10 mouse cellular contexts compared by ENCODE assay signal in the genomic region with DNA sequence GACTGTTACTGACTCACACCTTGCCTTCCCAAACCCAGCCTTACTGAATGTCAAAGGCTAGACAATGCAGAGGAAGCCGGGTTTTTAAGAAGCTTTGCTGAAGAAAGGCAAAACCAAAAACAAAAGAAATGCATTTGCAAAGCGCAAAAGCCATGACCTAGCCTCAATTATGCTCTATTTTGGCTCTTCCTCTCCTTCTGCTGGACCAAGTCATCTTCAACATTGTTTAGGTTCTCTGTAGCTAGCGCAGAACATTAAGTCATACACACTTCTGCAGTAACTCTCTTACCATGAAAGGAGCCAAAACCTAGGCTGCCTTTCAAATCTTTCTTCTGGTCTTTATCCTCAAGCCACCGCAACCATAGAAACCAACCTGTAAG. TPM values are rescaled to one million over a fixed set of nuclear protein-coding genes. Genes with fewer than 3 reads are reported as not detected.
DNase-seq lines count a peak whose midpoint lies in the region; ATAC-seq and TF ChIP-seq lines count a peak whose summit lies in the region.
"Had no signal": no experiment of that assay in that cellular context is flagged by ENCODE, and none has a peak within 500 bp of the region (broad histone marks: within the 10 kb centered on the region; RNA-seq: fewer than 3 reads in every experiment).

No protein-coding gene starts in this region.

- no peaks in the 10 kb centered on the region for H3K36me3 ChIP-seq in kidney, embryonic 15.5 days
- H3K36me3 ChIP-seq in hindbrain, embryonic 13.5 days = no peaks in the 10 kb centered on the region
- no peaks in the 10 kb centered on the region for H3K36me3 ChIP-seq in midbrain, embryonic 15.5 days (replicated peaks)
- no peaks in the 10 kb centered on the region for H3K36me3 ChIP-seq in thymus, adult 2 months (ENCODE audit: control insufficient read depth, insufficient read depth, low read length)

- H3K4me3 ChIP-seq in kidney, embryonic 15.5 days (replicated peaks) = peak overlapping the region; percentile 95
- H3K4me3 ChIP-seq in cortical plate, adult 2 months (ENCODE audit: insufficient read depth, low read length) = peak overlapping the region; percentile 70
- peak overlapping the region; percentile 98 for H3K4me3 ChIP-seq in hindbrain, embryonic 13.5 days
- H3K4me3 ChIP-seq in midbrain, embryonic 15.5 days = peak overlapping the region; percentile 99
- no peak overlapping the region for H3K4me3 ChIP-seq in thymus, adult 2 months (ENCODE audit: control insufficient read depth, insufficient read depth, low read length)

- H3K4me1 ChIP-seq in kidney, embryonic 15.5 days = peaks cover 16% of the 10 kb centered on the region
- H3K4me1 ChIP-seq in cortical plate, adult 2 months (ENCODE audit: control insufficient read depth, insufficient read depth, low read length) = no peaks in the 10 kb centered on the region; the same call in 1 of the 2 replicates
- H3K4me1 ChIP-seq in hindbrain, embryonic 13.5 days (replicated peaks) = peaks cover 14% of the 10 kb centered on the region
- H3K4me1 ChIP-seq in midbrain, embryonic 15.5 days = peaks cover 18% of the 10 kb centered on the region
- H3K4me1 ChIP-seq in thymus, adult 2 months (replicated peaks; ENCODE audit: control insufficient read depth, insufficient read depth, low read length) = 0 out of 2 replicates have a peak, but pooled peaks cover 4% of the 10 kb centered on the region

- no peak overlapping the region for H3K27ac ChIP-seq in kidney, embryonic 15.5 days
- H3K27ac ChIP-seq in cortical plate, adult 2 months (ENCODE audit: insufficient read depth, low read length) = peak overlapping the region; percentile 81; the same call in 1 of the 2 replicates
- peak overlapping the region; percentile 99 for H3K27ac ChIP-seq in hindbrain, embryonic 13.5 days
- H3K27ac ChIP-seq in midbrain, embryonic 15.5 days = peak overlapping the region; percentile 100
- no peak overlapping the region for H3K27ac ChIP-seq in thymus, adult 2 months (ENCODE audit: control insufficient read depth, insufficient read depth, low read length)

- H3K9me3 ChIP-seq in kidney, embryonic 15.5 days (replicated peaks) = no peaks in the 10 kb centered on the region
- no peaks in the 10 kb centered on the region for H3K9me3 ChIP-seq in hindbrain, embryonic 13.5 days
- H3K9me3 ChIP-seq in midbrain, embryonic 15.5 days = no peaks in the 10 kb centered on the region

- intact Hi-C loops in gastrocnemius, postnatal 14 days (cut with DNase I; ENCODE audit: low total_unique reads) = no loop called here

- 12% methylated on average over 4 of the region's 4 CpGs for WGBS in kidney, embryonic 15.5 days
- WGBS in hindbrain, embryonic 13.5 days = 2% methylated on average over 4 of the region's 4 CpGs
- WGBS in midbrain, embryonic 15.5 days = under 1% methylated on average over 4 of the region's 4 CpGs
- WGBS in thymus, adult 2 months = 32% methylated on average over 4 of the region's 4 CpGs

- peaks cover 14% of the 10 kb centered on the region; the same call in 1 of the 2 replicates for H3K27me3 ChIP-seq in kidney, embryonic 15.5 days
- H3K27me3 ChIP-seq in hindbrain, embryonic 13.5 days = no peaks in the 10 kb centered on the region
- no peaks in the 10 kb centered on the region for H3K27me3 ChIP-seq in midbrain, embryonic 15.5 days (replicated peaks)
- H3K27me3 ChIP-seq in thymus, adult 2 months (ENCODE audit: control insufficient read depth, insufficient read depth, low read length) = peaks cover 6% of the 10 kb centered on the region; the same call in 1 of the 2 replicates
- H3K27me3 ChIP-seq: Patski had no signal

- peak overlapping the region; percentile 97 for H3K4me2 ChIP-seq in kidney, embryonic 15.5 days
- peak overlapping the region; percentile 66 for H3K4me2 ChIP-seq in hindbrain, embryonic 13.5 days
- peak overlapping the region; percentile 81 for H3K4me2 ChIP-seq in midbrain, embryonic 15.5 days

- no peak for ATAC-seq in kidney, embryonic 15.5 days (replicated peaks; ENCODE audit: low FRiP score)
- ATAC-seq in hindbrain, embryonic 13.5 days (ENCODE audit: low FRiP score) = no peak
- ATAC-seq in midbrain, embryonic 15.5 days (replicated peaks) = no peak

- TF ChIP-seq POLR2A in cortical plate, adult 2 months (IDR thresholded peaks at IDR 0.05; ENCODE audit: extremely low read depth, insufficient read depth, low read length) = no peak
- TF ChIP-seq POLR2A in thymus, adult 2 months (IDR thresholded peaks at IDR 0.05; ENCODE audit: control insufficient read depth, extremely low read depth, insufficient read depth, low read length, poor library complexity) = no peak

- peak overlapping the region; percentile 85 for H3K9ac ChIP-seq in kidney, embryonic 15.5 days
- H3K9ac ChIP-seq in hindbrain, embryonic 13.5 days = peak overlapping the region; percentile 99
- H3K9ac ChIP-seq in midbrain, embryonic 15.5 days = peak overlapping the region; percentile 100

- DNase-seq in kidney, postnatal 25 days = no peak
- DNase-seq in B cell, adult 2 months = no peak
- no peak for DNase-seq in gastrocnemius, postnatal 14 days
- no peak for DNase-seq in thymus, adult 2 months
- DNase-seq: spleen, adult 18-20 months had no signal

- TF ChIP-seq CTCF in cortical plate, adult 2 months (IDR thresholded peaks at IDR 0.05; ENCODE audit: extremely low read depth, insufficient read depth, low read length) = no peak
- TF ChIP-seq CTCF in thymus, adult 2 months (IDR thresholded peaks at IDR 0.05; ENCODE audit: borderline replicate concordance, control insufficient read depth, extremely low read depth, insufficient read depth, low read length, poor library complexity) = no peak

RNA-seq across cellular contexts. Expression of a gene that starts 1.5 kb away (rescaled TPM):
- 7.0 and 8.1 TPM in 2 replicates for polyA plus RNA-seq in kidney, embryonic 15.5 days (2015; fragmentation: Nextera tagmentation; extraction: Ambion mirVana)
- polyA plus RNA-seq in cortical plate, adult 2 months (2012; rRNA removed) = 115 and 123 TPM in 2 replicates
- 55.9 and 56.9 TPM in 2 replicates for polyA plus RNA-seq in hindbrain, embryonic 13.5 days (2015; fragmentation: Nextera tagmentation; extraction: Ambion mirVana)
- 61.0 and 62.3 TPM in 2 replicates for polyA plus RNA-seq in midbrain, embryonic 15.5 days (2015; fragmentation: Nextera tagmentation; extraction: Ambion mirVana)
- 1 to 10 TPM; 8.0 to 8.5 TPM for total RNA-seq in gastrocnemius, postnatal 14 days (2021)
- polyA plus RNA-seq in thymus, adult 2 months (2012; rRNA removed) = 1.1 and 1.8 TPM in 2 replicates

Comparison
In these comparisons a context has a peak if more than half of its experiments do, and no peak if none do; other contexts are left out.
1. H3K27ac ChIP-seq: peak in cortical plate, adult 2 months (single experiment), hindbrain, embryonic 13.5 days (single experiment) and midbrain, embryonic 15.5 days (single experiment); none in kidney, embryonic 15.5 days (single experiment) and thymus, adult 2 months (single experiment).
2. Peak in every context shown above with its lines, with median percentiles within 50 percentile points of each other: H3K4me2 ChIP-seq and H3K9ac ChIP-seq.